Mouse (Mus musculus): ENCODE measurements around the gene Sap30bp. TPM values are rescaled to one million over a fixed set of nuclear protein-coding genes. Genes with fewer than 3 reads are reported as not detected.

Gene Sap30bp
- polyA plus RNA-seq, 1 experiment from 2014 or later, result 52.2 TPM

- no peaks in the 10 kb centered on the region for H3K4me1 ChIP-seq
- H3K9me3 ChIP-seq, result no peaks in the 10 kb centered on the region
- no peak overlapping the region for H3K4me3 ChIP-seq
- DNase-seq (ENCODE audit: extremely low spot score, low spot score), result no peak
- peaks cover 100% of the 10 kb centered on the region for H3K36me3 ChIP-seq (replicated peaks)
- 93% methylated on average over 9 of the region's 9 CpGs for WGBS
- no peak overlapping the region for H3K27ac ChIP-seq
- H3K27me3 ChIP-seq (ENCODE audit: poor library complexity, severe bottlenecking), result no peaks in the 10 kb centered on the region
Measured at GRCm38 (mm10) chr11:115948316-115948715, 15.2 kb downstream of the Sap30bp start.

GRCm38 (mm10) chr11:115950719-115951118 lies 17.6 kb downstream of the Sap30bp start:
- DNase-seq (ENCODE audit: extremely low spot score, low spot score), result no peak
- H3K36me3 ChIP-seq (replicated peaks), result peaks cover 100% of the 10 kb centered on the region
- H3K4me1 ChIP-seq, result peaks cover 7% of the 10 kb centered on the region
- no peak overlapping the region for H3K4me3 ChIP-seq
- H3K27ac ChIP-seq, result no peak overlapping the region
- 95% methylated on average over 2 of the region's 2 CpGs for WGBS
- no peaks in the 10 kb centered on the region for H3K9me3 ChIP-seq
- no peaks in the 10 kb centered on the region for H3K27me3 ChIP-seq (ENCODE audit: poor library complexity, severe bottlenecking)

GRCm38 (mm10) chr11:115954712-115955111 lies 21.6 kb downstream of the Sap30bp start:
- DNase-seq (ENCODE audit: extremely low spot score, low spot score), result no peak
- Histone ChIP-seq H3K36me3 (replicated peaks) (peaks cover 88% of the 10 kb centered on the region), H3K4me1 (peaks cover 27% of the 10 kb centered on the region), H3K27ac (no peak overlapping the region), H3K9me3 (no peaks in the 10 kb centered on the region), H3K4me3 (no peak overlapping the region), H3K27me3 (ENCODE audit: poor library complexity, severe bottlenecking) (no peaks in the 10 kb centered on the region)
- 92% methylated on average over 5 of the region's 5 CpGs for whole genome bisulfite sequencing

- Histone ChIP-seq H3K27me3 (ENCODE audit: poor library complexity, severe bottlenecking) (no peaks in the 10 kb centered on the region), H3K4me1 (peaks cover 27% of the 10 kb centered on the region), H3K9me3 (no peaks in the 10 kb centered on the region), H3K27ac (no peak overlapping the region), H3K4me3 (no peak overlapping the region), H3K36me3 (replicated peaks) (peaks cover 88% of the 10 kb centered on the region)
- 68% methylated on average over 10 of the region's 10 CpGs for WGBS
- no peak for DNase-seq (ENCODE audit: extremely low spot score, low spot score)
Measured at GRCm38 (mm10) chr11:115955195-115955858, 22.2 kb downstream of the Sap30bp start.

GRCm38 (mm10) chr11:115956453-115956852 lies 23.4 kb downstream of the Sap30bp start:
- Histone ChIP-seq H3K4me1 (peaks cover 27% of the 10 kb centered on the region), H3K4me3 (no peak overlapping the region), H3K9me3 (no peaks in the 10 kb centered on the region), H3K27ac (peak overlapping the region; percentile 53; the same call in 1 of the 2 replicates), H3K27me3 (ENCODE audit: poor library complexity, severe bottlenecking) (no peaks in the 10 kb centered on the region), H3K36me3 (replicated peaks) (peaks cover 88% of the 10 kb centered on the region)
- DNase-seq (ENCODE audit: extremely low spot score, low spot score), result peak; percentile 36
- WGBS, result 17% methylated on average over 4 of the region's 4 CpGs

GRCm38 (mm10) chr11:115957971-115958370 lies 24.9 kb downstream of the Sap30bp start:
- Histone ChIP-seq H3K4me3 (no peak overlapping the region), H3K36me3 (replicated peaks) (peaks cover 88% of the 10 kb centered on the region), H3K27ac (no peak overlapping the region), H3K4me1 (peaks cover 27% of the 10 kb centered on the region), H3K27me3 (ENCODE audit: poor library complexity, severe bottlenecking) (no peaks in the 10 kb centered on the region), H3K9me3 (no peaks in the 10 kb centered on the region)
- 70% methylated on average over 7 of the region's 7 CpGs for WGBS
- DNase-seq (ENCODE audit: extremely low spot score, low spot score), result no peak

- H3K4me3 ChIP-seq, result no peak overlapping the region
- DNase-seq (ENCODE audit: extremely low spot score, low spot score), result no peak
- H3K4me1 ChIP-seq, result peaks cover 27% of the 10 kb centered on the region
- H3K27ac ChIP-seq, result no peak overlapping the region
- 96% methylated on average over 9 of the region's 9 CpGs for WGBS
- no peaks in the 10 kb centered on the region for H3K27me3 ChIP-seq (ENCODE audit: poor library complexity, severe bottlenecking)
- no peaks in the 10 kb centered on the region for H3K9me3 ChIP-seq
- H3K36me3 ChIP-seq (replicated peaks), result peaks cover 88% of the 10 kb centered on the region
Measured at GRCm38 (mm10) chr11:115959018-115959417, 25.9 kb downstream of the Sap30bp start.

- WGBS, result 95% methylated on average over 9 of the region's 9 CpGs
- Histone ChIP-seq H3K36me3 (replicated peaks) (peaks cover 94% of the 10 kb centered on the region), H3K27me3 (ENCODE audit: poor library complexity, severe bottlenecking) (no peaks in the 10 kb centered on the region), H3K9me3 (peaks cover 4% of the 10 kb centered on the region; the same call in 1 of the 2 replicates), H3K27ac (no peak overlapping the region), H3K4me3 (no peak overlapping the region), H3K4me1 (no peaks in the 10 kb centered on the region; the same call in 1 of the 2 replicates)
- DNase-seq (ENCODE audit: extremely low spot score, low spot score), result no peak
Measured at GRCm38 (mm10) chr11:115962651-115963412, 29.8 kb downstream of the Sap30bp start.

GRCm38 (mm10) chr11:115964977-115965604 lies 32.0 kb downstream of the Sap30bp start:
- WGBS, result 93% methylated on average over 10 of the region's 10 CpGs

GRCm38 (mm10) chr11:115968731-115969405 lies 35.8 kb downstream of the Sap30bp start:
- Histone ChIP-seq H3K4me3 (no peak overlapping the region), H3K27ac (no peak overlapping the region), H3K36me3 (replicated peaks) (peaks cover 35% of the 10 kb centered on the region), H3K9me3 (peaks cover 4% of the 10 kb centered on the region; the same call in 1 of the 2 replicates), H3K27me3 (ENCODE audit: poor library complexity, severe bottlenecking) (peaks cover 11% of the 10 kb centered on the region), H3K4me1 (0 out of 2 replicates have a peak, but pooled peaks cover 2% of the 10 kb centered on the region)
- no peak for DNase-seq (ENCODE audit: extremely low spot score, low spot score)
- WGBS, result 77% methylated on average over 5 of the region's 5 CpGs

More at GRCm38 (mm10) chr11:115964977-115965604, 32.0 kb downstream of the Sap30bp start:
- no peaks in the 10 kb centered on the region for H3K27me3 ChIP-seq (ENCODE audit: poor library complexity, severe bottlenecking)
- no peak overlapping the region for H3K27ac ChIP-seq
- H3K36me3 ChIP-seq (replicated peaks), result peaks cover 73% of the 10 kb centered on the region
- H3K9me3 ChIP-seq, result peaks cover 4% of the 10 kb centered on the region; the same call in 1 of the 2 replicates
- DNase-seq (ENCODE audit: extremely low spot score, low spot score), result no peak
- no peak overlapping the region for H3K4me3 ChIP-seq
- no peaks in the 10 kb centered on the region for H3K4me1 ChIP-seq

- Histone ChIP-seq H3K36me3 (replicated peaks) (peaks cover 22% of the 10 kb centered on the region), H3K4me3 (no peak overlapping the region), H3K4me1 (peaks cover 12% of the 10 kb centered on the region), H3K9me3 (peaks cover 4% of the 10 kb centered on the region; the same call in 1 of the 2 replicates), H3K27ac (0 out of 2 replicates have a peak overlapping the region, but pooled peaks have one; percentile 25), H3K27me3 (ENCODE audit: poor library complexity, severe bottlenecking) (peaks cover 24% of the 10 kb centered on the region)
- no peak for DNase-seq (ENCODE audit: extremely low spot score, low spot score)
- 79% methylated on average over 15 of the region's 15 CpGs for WGBS
Measured at GRCm38 (mm10) chr11:115970006-115970673, 37.1 kb downstream of the Sap30bp start.

GRCm38 (mm10) chr11:115971016-115971415 lies 37.9 kb downstream of the Sap30bp start:
- H3K9me3 ChIP-seq, result peaks cover 4% of the 10 kb centered on the region; the same call in 1 of the 2 replicates
- peaks cover 33% of the 10 kb centered on the region for H3K27me3 ChIP-seq (ENCODE audit: poor library complexity, severe bottlenecking)
- WGBS, result 79% methylated on average over 6 of the region's 6 CpGs
- peaks cover 16% of the 10 kb centered on the region for H3K4me1 ChIP-seq
- peaks cover 14% of the 10 kb centered on the region for H3K36me3 ChIP-seq (replicated peaks)
- no peak for DNase-seq (ENCODE audit: extremely low spot score, low spot score)
- no peak overlapping the region for H3K27ac ChIP-seq
- no peak overlapping the region for H3K4me3 ChIP-seq

All from forebrain, embryonic 10.5 days (tissue).